8 mouse cellular contexts compared by ENCODE assay signal in genomic region chr14:76532257-76533169, GRCm38 (mm10). TPM values are rescaled to one million over a fixed set of nuclear protein-coding genes. Genes with fewer than 3 reads are reported as not detected.
DNase-seq lines count a peak whose midpoint lies in the region; ATAC-seq lines count a peak whose summit lies in the region.

No protein-coding gene starts in this region.

- peak; percentile 62; the same call in 1 of the 2 replicates for ATAC-seq in heart, embryonic 16.5 days (replicated peaks; ENCODE audit: extremely low read depth, insufficient read depth, low FRiP score)
- ATAC-seq in hindbrain, embryonic 13.5 days (ENCODE audit: low FRiP score) = peak; percentile 93
- 0 out of 2 replicates have a peak, but pooled peaks have one; percentile 60 for ATAC-seq in limb, embryonic 15.5 days (ENCODE audit: insufficient number of reproducible peaks, low FRiP score, low TSS enrichment, low read depth)
- ATAC-seq in neural tube, embryonic 11.5 days (ENCODE audit: insufficient read depth, low FRiP score, low TSS enrichment) = peak; percentile 83

- peak overlapping the region; percentile 64 for H3K4me2 ChIP-seq in heart, embryonic 16.5 days (ENCODE audit: low read depth, low read length)
- H3K4me2 ChIP-seq in hindbrain, embryonic 13.5 days = peak overlapping the region; percentile 49
- peak overlapping the region; percentile 34 for H3K4me2 ChIP-seq in limb, embryonic 15.5 days
- H3K4me2 ChIP-seq in neural tube, embryonic 11.5 days (ENCODE audit: low read depth) = peak overlapping the region; percentile 45

- peak overlapping the region; percentile 59 for H3K9ac ChIP-seq in heart, embryonic 16.5 days (ENCODE audit: low read length)
- peak overlapping the region; percentile 58 for H3K9ac ChIP-seq in hindbrain, embryonic 13.5 days
- 0 out of 2 replicates have a peak overlapping the region, but pooled peaks have one; percentile 5 for H3K9ac ChIP-seq in limb, embryonic 15.5 days
- H3K9ac ChIP-seq in neural tube, embryonic 11.5 days (ENCODE audit: low read length) = peak overlapping the region; percentile 42

- no peaks in the 10 kb centered on the region for H3K9me3 ChIP-seq in heart, embryonic 16.5 days (replicated peaks; ENCODE audit: control insufficient read depth, low read length)
- H3K9me3 ChIP-seq in hindbrain, embryonic 13.5 days = no peaks in the 10 kb centered on the region
- H3K9me3 ChIP-seq in limb, embryonic 15.5 days = no peaks in the 10 kb centered on the region
- no peaks in the 10 kb centered on the region for H3K9me3 ChIP-seq in neural tube, embryonic 11.5 days (ENCODE audit: control insufficient read depth, low read length)

- no peaks in the 10 kb centered on the region for H3K36me3 ChIP-seq in heart, embryonic 16.5 days (ENCODE audit: control insufficient read depth, insufficient read depth)
- no peaks in the 10 kb centered on the region for H3K36me3 ChIP-seq in hindbrain, embryonic 13.5 days
- no peaks in the 10 kb centered on the region for H3K36me3 ChIP-seq in limb, embryonic 15.5 days
- no peaks in the 10 kb centered on the region for H3K36me3 ChIP-seq in neural tube, embryonic 11.5 days (ENCODE audit: control insufficient read depth, insufficient read depth, low read length)

- peaks cover 8% of the 10 kb centered on the region for H3K4me1 ChIP-seq in heart, embryonic 16.5 days (ENCODE audit: control insufficient read depth, insufficient read depth, low read length)
- H3K4me1 ChIP-seq in hindbrain, embryonic 13.5 days (replicated peaks) = peaks cover 35% of the 10 kb centered on the region
- peaks cover 35% of the 10 kb centered on the region for H3K4me1 ChIP-seq in limb, embryonic 15.5 days
- H3K4me1 ChIP-seq in neural tube, embryonic 11.5 days (ENCODE audit: control insufficient read depth, insufficient read depth, low read length) = peaks cover 23% of the 10 kb centered on the region

- no peaks in the 10 kb centered on the region for H3K27me3 ChIP-seq in heart, embryonic 16.5 days (ENCODE audit: control insufficient read depth, insufficient read depth, low read length)
- no peaks in the 10 kb centered on the region for H3K27me3 ChIP-seq in hindbrain, embryonic 13.5 days
- H3K27me3 ChIP-seq in limb, embryonic 15.5 days = no peaks in the 10 kb centered on the region
- no peaks in the 10 kb centered on the region for H3K27me3 ChIP-seq in neural tube, embryonic 11.5 days (ENCODE audit: control insufficient read depth, insufficient read depth, low read length)

- no peak for DNase-seq in heart, adult 8-10 months (ENCODE audit: low spot score)
- DNase-seq in cerebellum, postnatal 4 days (ENCODE audit: low spot score in 2 of 2) = peak; percentile 42 to 60
- peak; percentile 75 for DNase-seq in neural tube, embryonic 11.5 days (ENCODE audit: low spot score)
- no peak for DNase-seq in layer of hippocampus, postnatal 36 days
- DNase-seq in adrenal gland, postnatal 4 days (ENCODE audit: low spot score in 2 of 2) = no peak

- 28% methylated on average over 20 of the region's 20 CpGs for WGBS in heart, embryonic 16.5 days
- 29% methylated on average over 20 of the region's 20 CpGs for WGBS in hindbrain, embryonic 13.5 days
- 36% methylated on average over 20 of the region's 20 CpGs for WGBS in limb, embryonic 15.5 days
- WGBS in neural tube, embryonic 11.5 days = 39% methylated on average over 20 of the region's 20 CpGs

- peak overlapping the region; percentile 37 for H3K4me3 ChIP-seq in heart, embryonic 16.5 days (ENCODE audit: low read length)
- H3K4me3 ChIP-seq in hindbrain, embryonic 13.5 days = peak overlapping the region; percentile 26
- H3K4me3 ChIP-seq in limb, embryonic 15.5 days = no peak overlapping the region
- 0 out of 2 replicates have a peak overlapping the region, but pooled peaks have one; percentile 16 for H3K4me3 ChIP-seq in neural tube, embryonic 11.5 days (ENCODE audit: low read depth, low read length)

- H3K27ac ChIP-seq in heart, embryonic 16.5 days (ENCODE audit: low read length) = peak overlapping the region; percentile 53; the same call in 1 of the 2 replicates
- H3K27ac ChIP-seq in hindbrain, embryonic 13.5 days = peak overlapping the region; percentile 86
- peak overlapping the region; percentile 55; the same call in 1 of the 2 replicates for H3K27ac ChIP-seq in limb, embryonic 15.5 days
- peak overlapping the region; percentile 82 for H3K27ac ChIP-seq in neural tube, embryonic 11.5 days (ENCODE audit: low read depth, low read length)

RNA-seq across cellular contexts. Expression of gene Serp2, which starts 24.2 kb away (rescaled TPM):
- polyA plus RNA-seq in heart, embryonic 16.5 days (2015; fragmentation: Nextera tagmentation; extraction: Ambion mirVana) = 5.5 and 6.3 TPM in 2 replicates
- total RNA-seq in heart, adult 8-10 months (2022) = 1 to 10 TPM in 1 of 4 experiments, under 1 TPM in 1, not detected in 2; 0.54 to 1.0 TPM
- 128 and 133 TPM in 2 replicates for polyA plus RNA-seq in hindbrain, embryonic 13.5 days (2015; fragmentation: Nextera tagmentation; extraction: Ambion mirVana)
- 9.7 and 9.8 TPM in 2 replicates for polyA plus RNA-seq in limb, embryonic 15.5 days (2015; fragmentation: Nextera tagmentation; extraction: Ambion mirVana)
- polyA plus RNA-seq in neural tube, embryonic 11.5 days (2014; fragmentation: Nextera tagmentation; extraction: Ambion mirVana) = 44.7 and 47.1 TPM in 2 replicates
- total RNA-seq in layer of hippocampus, postnatal 36 days (2021) = 100 to 1,000 TPM; 140 to 147 TPM
- total RNA-seq in adrenal gland, postnatal 4 days (2021) = 10 to 100 TPM; 15.5 to 16.0 TPM

Comparison
In these comparisons a context has a peak if more than half of its experiments do, and no peak if none do; other contexts are left out.
1. H3K9ac ChIP-seq: peak in every context shown above with its lines; median percentile 59 in heart, embryonic 16.5 days; 58 in hindbrain, embryonic 13.5 days; 42 in neural tube, embryonic 11.5 days; 5 in limb, embryonic 15.5 days.
2. DNase-seq: peak in cerebellum, postnatal 4 days (2 of 2) and neural tube, embryonic 11.5 days (single experiment); none in heart, adult 8-10 months (single experiment), layer of hippocampus, postnatal 36 days (0 of 2) and adrenal gland, postnatal 4 days (0 of 2).
3. Peak in every context shown above with its lines, with median percentiles within 50 percentile points of each other: ATAC-seq, H3K27ac ChIP-seq and H3K4me2 ChIP-seq.